Mouse (Mus musculus) B cell, adult (primary cell): ENCODE data around the gene Dlgap1. TPM values are rescaled to one million over a fixed set of nuclear protein-coding genes. Genes with fewer than 3 reads are reported as not detected.

Experiments used
- total RNA-seq: library from RNA; stranded (reverse); gene quantifications from 4 replicates; pipeline ENCODE4 v1.2.4, GENCODE M21; 2023; ENCODE audit not compliant: inconsistent age

The Dlgap1 gene
- total RNA-seq, result not detected in 4 replicates

DNA sequence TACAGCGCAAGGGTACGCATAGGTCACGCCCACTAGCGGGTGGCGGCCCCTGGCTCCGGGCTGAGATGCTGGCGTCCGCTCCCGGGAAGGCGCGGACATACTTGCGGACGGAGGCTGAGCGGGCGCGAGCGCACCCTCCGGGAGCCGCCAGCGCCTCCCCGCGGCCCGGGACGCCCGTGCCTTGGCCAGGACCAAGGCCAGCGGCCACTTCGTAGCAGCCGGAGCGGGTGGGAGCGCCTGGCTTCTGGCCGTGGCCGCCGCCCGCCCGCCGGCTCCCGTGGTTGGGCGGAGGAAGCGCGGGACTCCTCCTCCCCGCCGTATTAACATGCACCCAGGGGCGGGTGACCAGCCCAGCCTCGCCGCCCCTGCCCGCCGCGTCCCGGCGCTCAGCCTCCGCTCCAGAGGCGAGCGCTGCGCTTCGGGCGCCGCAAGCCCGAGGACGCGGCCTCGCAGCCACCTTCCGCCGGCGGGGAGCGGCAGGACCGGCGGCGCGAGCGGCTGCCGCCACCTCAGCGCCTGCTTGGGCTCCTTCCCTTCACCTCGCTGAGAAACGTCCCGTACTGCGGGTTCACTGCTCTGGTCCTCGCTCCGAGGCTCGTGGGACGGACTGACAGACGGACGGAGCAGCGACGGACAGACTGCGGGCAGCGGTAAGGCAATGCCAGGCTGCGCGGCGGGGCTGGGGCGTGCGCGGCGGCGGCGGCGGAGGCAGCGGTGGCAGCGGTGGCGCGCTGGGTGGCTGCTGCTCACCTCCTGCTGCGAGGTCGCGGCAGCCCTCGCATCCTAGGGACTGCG, at the start of gene Dlgap1:
Gene Dlgap1 (plus strand): TSS at position 53 of the 795 bp plus-strand sequence.

GRCm38 (mm10) chr17:70853436-70853905, 884.6 kb downstream of the Dlgap1 start, which contains the start of gene Tgif1:
Tgif1 (minus strand) TSS chr17:70853546.

